Mouse (Mus musculus) gastrocnemius, postnatal 14 days (tissue): ENCODE data around the gene Knstrn. TPM values are rescaled to one million over a fixed set of nuclear protein-coding genes. Genes with fewer than 3 reads are reported as not detected.

ENCODE experiments used
- DNase-seq: peaks from one replicate; pipeline ENCODE4 v3.0.0; 2021; ENCODE audit warnings: mixed read lengths
- intact Hi-C: fragments of 180-260 bp; cut with DNase I; formaldehyde crosslinking; loops from one replicate; pipeline ENCODE4 v1.15.1; 2025; ENCODE audit warnings: low total_unique reads
- total RNA-seq, 2 experiments: library from RNA; stranded (reverse); gene quantifications; 2 replicates each; pipeline ENCODE4 v1.2.3; 2021

Gene Knstrn
- total RNA-seq, 2 experiments from 2014 or later, result 3.8 to 4.1 TPM

DNA sequence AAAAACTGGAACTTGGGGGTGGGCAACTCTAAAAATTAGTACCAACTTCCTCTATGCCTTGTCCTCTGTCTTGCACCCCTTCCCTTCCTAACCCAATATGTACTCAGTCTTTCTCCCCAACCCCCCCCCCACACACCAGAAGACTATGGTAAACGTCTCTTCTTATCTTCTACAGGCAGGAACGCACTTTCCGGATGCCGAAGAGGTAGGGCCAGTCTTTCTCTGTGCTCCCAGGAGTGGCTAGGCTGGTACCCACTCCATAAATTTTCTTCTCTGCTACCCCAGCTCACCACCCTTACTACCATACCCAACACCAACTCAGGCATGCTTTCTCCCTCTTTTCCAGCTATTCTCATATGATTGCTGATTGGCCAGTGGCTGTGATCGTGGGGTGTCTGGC, 27.3 kb upstream of the Knstrn start:
- no peak for DNase-seq
- intact Hi-C loops, result loop anchor here (10.0 kb wide), 1 partner anchor 82 kb away; the partner anchor contains the start of gene Ankrd63

DNA sequence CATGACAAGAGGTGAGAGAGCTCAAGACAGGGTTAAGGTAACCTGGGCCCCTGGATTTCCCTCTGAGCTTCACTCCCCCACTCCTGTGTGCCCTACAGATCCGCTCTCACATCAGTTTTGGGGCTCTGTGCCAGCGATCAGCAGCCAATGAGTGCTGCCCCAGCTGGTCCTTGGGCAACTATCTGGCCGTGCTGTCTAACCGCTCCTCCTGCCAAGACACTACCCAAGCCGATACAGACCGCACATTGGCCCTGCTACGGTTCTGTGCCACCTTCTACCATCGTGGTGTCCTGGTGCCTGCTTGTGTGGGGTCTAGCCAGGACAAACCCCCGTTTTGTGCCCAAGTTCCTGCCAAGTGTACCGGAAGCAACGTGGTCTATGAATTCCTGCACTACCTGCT, 24.3 kb upstream of the Knstrn start:
- DNase-seq, result peak; percentile 71
- intact Hi-C loops, result loop anchor here (10.0 kb wide), 1 partner anchor 85 kb away; the partner anchor contains the start of gene Ankrd63

DNA sequence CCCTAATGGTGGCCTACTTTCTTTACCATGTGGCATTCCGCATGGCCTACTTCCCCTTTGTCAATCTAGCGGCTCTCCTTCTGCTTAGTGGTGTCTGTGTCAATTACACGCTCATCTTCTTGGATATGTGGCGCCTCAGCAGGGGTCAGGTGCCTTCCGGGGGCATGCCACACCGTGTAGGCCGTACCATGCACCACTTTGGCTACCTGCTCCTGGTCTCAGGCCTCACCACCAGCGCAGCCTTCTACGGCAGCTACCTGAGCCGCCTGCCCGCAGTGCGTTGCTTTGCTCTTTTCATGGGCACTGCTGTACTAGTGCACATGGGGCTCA, 23.6 kb upstream of the Knstrn start:
- no peak for DNase-seq
- intact Hi-C loops, result no loop called here

DNA sequence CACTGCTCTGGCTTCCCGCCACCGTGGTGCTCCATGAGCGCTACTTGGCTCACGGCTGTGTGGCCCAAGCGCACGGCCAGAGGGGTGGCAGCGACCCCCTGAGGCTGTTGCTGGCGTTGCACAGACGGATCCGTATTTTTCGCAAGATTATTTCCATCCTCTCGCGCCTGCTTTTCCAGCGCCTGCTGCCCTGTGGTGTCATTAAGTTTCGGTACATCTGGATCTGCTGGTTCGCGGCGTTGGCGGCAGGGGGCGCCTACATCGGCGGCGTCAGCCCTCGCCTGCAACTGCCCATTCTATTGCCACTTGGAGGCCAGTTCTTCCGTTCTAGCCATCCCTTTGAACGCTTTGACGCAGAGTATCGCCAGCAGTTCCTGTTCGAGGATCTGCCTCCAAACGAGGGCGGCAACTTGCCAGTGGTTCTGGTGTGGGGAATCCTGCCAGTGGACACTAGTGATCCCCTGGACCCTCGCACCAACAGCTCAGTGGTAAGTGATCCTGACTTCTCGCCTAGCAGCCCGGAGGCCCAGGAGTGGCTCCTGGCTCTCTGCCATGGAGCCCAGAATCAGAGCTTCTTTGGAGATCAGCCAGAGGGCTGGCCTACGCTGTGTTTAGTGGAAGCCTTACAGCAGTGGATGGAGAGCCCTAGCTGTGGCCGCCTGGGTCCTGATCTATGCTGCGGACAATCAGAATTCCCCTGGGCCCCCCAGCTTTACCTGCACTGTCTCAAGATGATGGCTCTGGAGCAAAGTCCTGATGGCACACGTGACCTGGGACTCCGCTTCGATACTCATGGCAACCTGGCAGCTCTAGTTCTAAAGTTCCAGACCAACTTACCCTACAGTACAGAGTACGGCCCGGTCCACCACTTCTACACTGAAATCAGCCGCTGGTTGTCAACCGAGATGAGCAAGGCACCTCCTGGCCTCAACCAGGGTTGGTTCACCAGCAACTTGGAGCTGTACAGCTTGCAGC, 23.0 kb upstream of the Knstrn start:
- DNase-seq, result peak; percentile 61
- intact Hi-C loops, result no loop called here

DNA sequence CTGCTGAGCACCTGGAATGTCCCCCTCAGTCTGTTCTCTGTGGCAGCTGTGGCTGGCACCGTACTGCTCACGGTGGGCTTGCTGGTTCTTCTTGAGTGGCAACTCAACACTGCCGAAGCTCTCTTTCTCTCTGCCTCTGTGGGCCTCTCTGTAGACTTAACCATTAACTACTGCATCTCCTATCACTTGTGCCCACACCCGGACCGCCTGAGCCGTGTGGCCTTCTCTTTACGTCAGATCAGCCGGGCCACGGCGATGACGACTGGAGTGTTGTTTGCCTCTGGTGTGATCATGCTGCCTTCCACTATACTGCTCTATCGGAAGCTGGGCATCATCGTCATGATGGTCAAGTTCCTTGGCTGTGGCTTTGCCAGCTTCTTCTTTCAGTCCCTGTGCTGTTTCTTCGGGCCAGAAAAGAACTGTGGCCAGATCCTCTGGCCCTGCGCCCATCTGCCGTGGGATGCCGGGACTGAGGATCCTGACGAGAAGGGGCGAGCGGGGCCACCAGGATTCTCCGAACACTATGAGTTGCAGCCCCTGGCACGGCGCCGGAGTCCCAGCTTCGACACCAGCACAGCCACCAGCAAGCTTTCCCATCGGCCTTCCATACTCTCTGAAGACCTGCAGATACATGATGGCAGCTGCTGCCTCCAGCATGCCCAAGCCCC, 22.1 kb upstream of the Knstrn start:
- intact Hi-C loops, result no loop called here
- DNase-seq, result peak; percentile 12

DNA sequence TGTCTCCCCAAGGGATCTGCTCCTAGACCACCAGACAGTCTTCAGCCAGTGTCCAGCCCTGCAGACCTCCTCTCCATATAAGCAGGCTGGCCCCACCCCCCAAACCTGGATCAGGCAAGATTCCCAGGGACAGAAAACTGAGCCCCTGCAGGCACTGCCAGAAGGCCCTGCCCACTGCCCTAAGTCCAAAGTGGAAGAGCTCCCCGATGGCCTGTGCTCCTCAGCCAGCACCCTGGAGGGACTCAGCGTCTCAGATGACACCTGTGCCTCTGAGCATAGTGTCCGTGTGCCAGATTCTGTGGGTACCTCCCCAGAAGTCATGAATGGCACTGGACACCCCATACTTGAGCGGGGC, 21.6 kb upstream of the Knstrn start:
- intact Hi-C loops, result no loop called here
- DNase-seq, result peak; percentile 20

DNA sequence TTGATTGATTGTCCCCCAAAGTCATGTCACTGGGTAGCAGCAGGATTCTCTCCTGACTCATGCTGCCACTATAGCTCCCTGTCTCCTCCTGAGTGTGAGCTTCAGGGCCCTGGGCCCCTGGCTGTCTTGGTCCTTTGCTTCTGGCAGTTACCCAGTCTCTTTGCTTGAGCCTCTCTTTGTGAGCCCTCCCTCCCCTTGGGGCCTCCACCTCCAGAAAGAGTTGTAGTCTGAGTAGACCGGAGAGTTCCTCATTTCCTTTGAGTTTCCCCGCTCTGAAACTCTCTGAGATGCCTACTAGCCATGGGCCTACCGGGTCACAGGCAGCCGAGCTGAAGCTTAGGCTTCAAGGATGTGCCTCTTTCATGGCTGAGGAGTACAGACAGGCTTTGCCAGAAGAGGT, 20.2 kb upstream of the Knstrn start:
- intact Hi-C loops, result no loop called here
- no peak for DNase-seq

DNA sequence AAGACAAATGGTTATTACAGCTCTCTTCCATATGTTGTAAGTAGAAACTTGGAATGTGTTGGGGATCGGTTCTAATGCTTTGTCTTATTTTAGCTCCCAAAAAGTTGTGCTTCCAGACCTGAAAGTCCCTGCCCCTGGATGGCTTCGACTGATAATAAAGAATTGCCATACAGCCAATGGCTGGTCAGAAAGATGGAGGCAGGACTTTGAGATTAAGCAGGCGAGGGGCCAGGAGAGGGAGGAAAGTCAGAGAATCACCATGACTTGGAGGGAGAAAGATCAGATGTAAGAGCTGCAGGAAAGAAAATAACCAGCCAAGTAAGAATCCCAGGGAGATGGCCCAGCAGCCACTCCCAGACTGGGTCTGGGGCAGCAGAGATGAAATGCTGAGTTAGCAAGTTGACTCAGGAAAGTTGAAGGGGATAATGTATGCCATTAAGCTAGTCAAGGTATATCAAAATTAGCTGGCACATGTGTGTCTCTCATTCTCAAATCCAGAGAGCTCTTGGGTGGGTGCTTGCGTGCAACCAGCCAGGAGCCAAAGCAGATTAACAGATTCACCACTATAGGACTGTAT, 11.2 kb upstream of the Knstrn start:
- DNase-seq, result no peak
- intact Hi-C loops, result no loop called here

DNA sequence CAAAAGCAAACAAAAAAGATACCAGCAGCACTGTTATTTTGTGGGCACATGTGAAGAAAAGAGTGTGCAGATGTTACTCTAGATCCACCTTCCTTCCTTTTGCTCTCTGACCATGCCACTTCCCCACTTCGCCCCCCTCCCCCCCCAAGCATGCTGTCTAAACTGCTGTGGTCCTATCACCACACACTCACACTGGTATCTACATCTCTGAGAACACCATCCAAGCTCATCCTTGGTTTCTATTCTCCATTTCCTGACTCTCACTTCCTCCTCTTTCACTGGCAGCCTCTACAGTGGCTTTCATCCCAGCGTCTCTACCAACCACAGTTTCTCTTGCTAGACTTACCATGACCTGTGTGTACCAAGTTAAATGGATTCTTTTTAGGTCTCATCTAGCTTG, 9.3 kb upstream of the Knstrn start:
- no peak for DNase-seq
- intact Hi-C loops, result no loop called here

DNA sequence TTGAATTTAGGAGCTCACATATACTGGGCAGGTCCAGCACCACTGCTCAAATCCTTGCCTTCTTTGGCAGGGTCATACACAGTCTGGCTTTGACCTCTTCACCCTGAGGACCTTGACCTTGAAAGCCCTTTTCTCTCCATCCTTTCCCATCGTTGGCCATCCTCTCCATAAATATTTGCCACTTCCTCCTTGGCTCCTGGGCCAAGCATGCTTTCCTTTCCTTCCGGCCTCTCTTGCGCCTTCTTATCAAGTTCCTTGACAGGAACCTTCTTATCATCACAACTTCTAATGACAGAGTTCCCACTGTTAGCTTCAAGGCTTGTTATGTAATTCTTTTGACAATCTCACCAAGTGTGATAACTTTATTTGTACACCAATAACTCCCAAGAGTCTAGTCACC, 8.7 kb upstream of the Knstrn start:
- no peak for DNase-seq
- intact Hi-C loops, result no loop called here

DNA sequence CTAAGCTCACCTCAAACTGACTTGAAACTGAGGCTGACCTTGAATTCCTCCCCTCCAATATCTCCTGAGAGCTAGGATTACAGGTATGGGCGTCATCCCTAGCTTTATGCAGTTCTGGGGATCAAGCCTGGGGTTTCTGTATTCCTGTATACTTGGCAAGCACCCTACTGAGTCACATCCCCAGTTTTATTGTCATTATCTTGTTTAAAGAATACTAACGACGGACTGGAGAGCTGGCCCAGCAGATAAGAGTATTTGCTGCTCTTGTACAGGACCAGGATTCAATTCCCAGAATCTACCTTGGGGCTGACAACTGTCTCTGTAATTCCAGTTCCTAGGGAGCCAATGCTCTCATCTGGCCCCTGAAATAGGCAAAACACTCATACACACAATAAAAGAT, 8.0 kb upstream of the Knstrn start:
- no peak for DNase-seq
- intact Hi-C loops, result no loop called here

DNA sequence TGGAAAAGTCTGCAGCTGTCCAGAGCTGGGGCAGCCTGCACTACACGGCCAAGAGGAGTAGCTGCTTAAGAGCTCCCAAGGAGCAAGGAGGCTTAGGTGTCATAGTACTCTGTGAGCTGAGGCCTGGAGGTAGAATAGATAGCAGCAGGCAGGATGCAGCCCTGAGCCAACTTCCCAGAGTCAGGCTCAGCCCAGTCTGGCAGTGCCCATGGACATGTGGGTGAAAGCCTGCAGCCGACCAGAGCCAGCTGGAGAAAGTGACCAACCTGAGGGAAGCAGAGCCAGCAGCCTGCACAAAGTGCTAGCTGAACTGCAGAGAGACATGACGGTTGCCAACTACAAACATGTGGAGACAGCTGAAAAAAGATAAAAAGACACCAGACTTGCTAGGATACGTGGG, 6.9 kb upstream of the Knstrn start:
- intact Hi-C loops, result no loop called here
- peak; percentile 72 for DNase-seq

DNA sequence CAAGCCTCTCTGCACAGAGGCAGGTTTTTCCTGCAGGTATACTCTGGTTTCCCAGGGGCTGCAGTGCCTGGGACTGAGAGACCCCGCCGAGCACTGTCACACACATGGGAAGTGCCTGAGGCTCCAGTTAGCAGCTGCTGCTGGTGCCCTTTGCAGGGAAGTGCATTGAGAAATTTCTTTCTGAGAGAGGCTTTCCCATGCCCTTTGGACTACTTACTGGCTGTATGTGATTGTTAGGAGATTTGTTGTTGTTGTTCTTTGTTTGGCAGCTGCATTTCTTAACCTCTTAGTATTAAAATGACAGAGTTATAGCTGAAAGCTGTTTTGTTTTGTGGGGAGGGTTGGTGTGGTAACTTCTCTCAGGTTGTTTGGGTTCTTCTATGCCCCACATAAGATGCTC, 2.9 kb upstream of the Knstrn start:
- DNase-seq, result no peak
- intact Hi-C loops, result no loop called here

DNA sequence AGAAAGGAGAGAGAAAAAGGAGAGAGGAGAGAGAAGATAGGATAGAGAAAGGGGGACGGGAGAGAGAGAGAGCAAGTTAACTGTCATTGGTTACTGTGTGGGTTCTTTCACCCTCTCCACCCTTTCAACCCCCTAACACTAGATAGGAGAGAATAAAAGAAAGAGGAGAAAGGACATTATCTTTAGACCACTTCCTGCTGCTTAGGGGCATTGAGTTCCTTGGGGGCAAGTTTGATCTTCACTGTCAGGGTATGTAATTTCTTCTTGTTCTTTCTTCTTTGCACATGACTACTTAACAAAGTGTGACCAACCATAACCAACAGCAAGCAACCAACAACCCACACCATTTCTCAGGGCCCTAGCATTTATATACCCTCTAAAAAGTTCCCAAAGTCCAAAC, 1.1 kb upstream of the Knstrn start:
- no peak for DNase-seq
- intact Hi-C loops, result no loop called here

DNA sequence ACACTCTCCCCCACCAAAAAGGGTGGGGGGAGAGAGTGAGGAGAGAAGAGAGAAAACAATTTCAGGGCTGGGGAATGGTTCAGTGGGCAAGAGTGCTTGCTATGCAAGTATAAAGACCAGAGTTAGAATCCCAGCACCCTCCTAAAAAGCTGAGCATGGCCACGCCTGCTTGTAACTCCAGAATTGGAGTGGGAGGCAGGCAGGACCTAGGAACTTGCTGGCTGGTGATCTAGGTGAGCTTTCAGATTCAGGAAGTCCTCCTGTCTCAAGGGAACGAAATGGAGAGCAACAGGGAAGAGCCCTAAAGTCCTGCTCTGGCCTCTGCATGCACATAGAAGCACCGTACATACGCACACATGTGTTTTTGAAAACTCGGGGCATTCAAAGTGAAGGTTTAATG, 9.0 kb downstream of the Knstrn start:
- no peak for DNase-seq
- intact Hi-C loops, result no loop called here

DNA sequence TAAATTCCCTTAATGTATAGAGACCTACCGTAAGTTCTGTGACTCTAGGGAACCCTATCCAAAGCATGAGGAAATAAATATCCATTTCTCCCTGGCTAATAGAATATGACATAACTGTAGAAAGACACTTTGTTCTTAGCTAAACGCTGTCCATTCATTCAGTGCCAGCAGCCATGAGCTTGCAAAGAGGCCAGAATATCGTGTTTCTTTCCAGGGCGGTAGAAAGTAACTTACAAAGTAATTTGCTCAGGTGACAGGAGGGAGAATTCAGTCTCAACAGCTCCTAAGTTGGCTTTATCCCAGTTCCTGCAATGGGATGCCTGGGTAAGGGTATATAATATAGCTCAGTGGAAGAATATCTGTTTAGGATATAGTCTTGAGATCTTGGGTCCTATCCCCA, 10.6 kb downstream of the Knstrn start:
- intact Hi-C loops, result no loop called here
- DNase-seq, result no peak

DNA sequence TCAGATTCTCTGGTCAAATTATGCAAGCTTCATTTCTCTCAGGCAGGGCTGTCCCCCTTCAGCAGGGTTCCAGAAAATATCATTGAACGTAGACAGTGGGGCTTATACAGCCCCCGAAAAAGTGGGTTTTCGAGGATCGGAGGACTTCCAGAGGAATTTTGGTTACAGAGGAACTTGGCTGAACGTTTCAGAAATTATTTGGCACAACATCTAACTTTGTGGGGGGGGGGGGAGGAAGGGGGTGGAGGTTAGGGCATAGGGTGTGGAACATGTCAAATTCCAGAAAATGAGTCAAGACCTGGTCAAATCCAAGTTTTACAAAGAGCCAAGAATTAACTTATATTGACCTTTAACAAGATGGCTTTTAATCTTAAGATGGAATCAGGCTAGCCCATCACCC, 15.3 kb downstream of the Knstrn start:
- intact Hi-C loops, result no loop called here
- DNase-seq, result no peak

DNA sequence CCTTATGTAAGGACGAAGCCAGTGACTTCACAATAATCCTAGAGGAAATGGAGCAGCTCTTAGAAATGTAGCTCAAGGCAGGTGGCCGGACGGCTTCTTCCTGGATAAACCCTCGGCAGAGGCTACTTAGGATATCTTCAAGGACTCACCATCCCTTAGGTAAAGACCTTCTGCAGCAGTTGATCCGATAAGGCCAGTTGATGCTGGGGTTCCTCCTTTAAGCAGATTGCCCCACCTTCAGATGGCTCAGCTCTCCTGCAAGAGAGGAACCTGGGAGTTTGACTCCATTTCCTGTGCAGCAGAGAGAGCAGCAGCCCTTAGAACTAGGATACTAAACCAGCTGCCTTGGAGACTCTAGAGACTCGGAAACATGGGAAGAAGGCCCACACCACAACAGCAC, 20.3 kb downstream of the Knstrn start:
- intact Hi-C loops, result no loop called here
- DNase-seq, result no peak

DNA sequence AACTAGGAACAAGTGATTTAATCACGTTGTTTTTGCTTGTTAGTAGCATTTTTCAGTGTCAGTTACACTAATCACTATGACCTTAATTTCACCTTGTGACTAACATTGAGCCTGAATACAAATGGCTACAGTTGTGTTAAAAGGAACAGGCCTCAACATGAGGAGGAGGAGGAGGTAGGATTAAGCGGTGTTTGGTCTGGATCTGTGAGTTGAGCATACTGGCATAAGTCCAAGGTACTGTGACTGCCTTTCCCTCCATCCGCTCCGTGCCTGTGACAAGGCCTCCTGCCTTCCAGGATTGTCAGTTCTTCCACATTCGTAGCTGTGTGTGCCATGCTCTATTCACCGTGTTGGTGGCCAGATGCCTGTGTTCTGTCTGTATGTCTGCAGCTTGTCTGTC, 21.3 kb downstream of the Knstrn start:
- intact Hi-C loops, result no loop called here
- DNase-seq, result no peak

DNA sequence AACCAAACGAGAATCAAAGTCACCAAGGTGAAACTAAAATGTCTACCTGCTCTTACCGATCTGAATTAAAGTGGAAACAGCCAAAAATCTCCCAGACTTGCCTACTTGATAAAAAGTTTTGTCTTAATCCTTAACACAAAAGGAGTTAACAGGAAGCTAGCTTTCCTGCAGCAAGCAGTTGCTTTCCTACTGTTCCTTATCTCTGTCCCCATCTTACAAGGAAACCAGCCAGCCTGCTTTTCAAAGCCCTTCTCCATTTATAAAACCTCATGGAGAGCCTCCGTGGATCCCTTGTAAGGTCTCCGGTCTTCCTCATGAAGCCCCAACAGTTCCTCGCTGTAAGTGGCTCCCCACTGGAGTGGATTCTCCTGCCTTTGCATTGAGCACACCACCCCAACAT, 24.5 kb downstream of the Knstrn start:
- no peak for DNase-seq
- intact Hi-C loops, result no loop called here

DNA sequence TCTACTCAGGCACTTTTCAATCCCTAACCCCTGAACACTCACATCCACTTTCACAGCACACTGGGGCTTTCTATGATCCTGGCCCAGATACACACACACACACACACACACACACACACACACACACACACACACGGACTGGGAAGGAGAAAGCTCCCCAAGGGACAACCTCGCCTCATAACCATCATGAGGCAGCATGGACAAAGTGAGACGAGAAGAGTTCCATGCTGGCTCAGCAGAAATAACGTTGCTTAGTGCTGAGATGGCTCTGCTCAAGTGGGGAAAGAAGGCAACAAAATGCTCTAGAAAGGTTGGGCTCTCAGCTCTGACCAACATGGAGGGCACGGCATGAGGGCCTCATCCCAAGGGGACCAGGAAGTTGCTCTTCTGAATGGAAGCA, 27.4 kb downstream of the Knstrn start:
- no peak for DNase-seq
- intact Hi-C loops, result no loop called here
